Mouse (Mus musculus): Measurements from ENCODE around the gene Tmem127. TPM values are rescaled to one million over a fixed set of nuclear protein-coding genes. Genes with fewer than 3 reads are reported as not detected.
A peak's percentile ranks its signal among the peaks of the same experiment; 100 is the strongest.

The Tmem127 gene
- total and polyA plus RNA-seq, 3 experiments: 10.3 to 16.6 TPM; not detected in 1

GRCm38 (mm10) chr2:127204932-127205331, 42.8 kb upstream of the Tmem127 start:
- Histone ChIP-seq H3K9me3 (replicated peaks; ENCODE audit: insufficient read depth, low read length) (no peaks in the 10 kb centered on the region), H3K4me3 (ENCODE audit: control insufficient read depth in 1 of 2, insufficient read depth in 1 of 2, low read depth in 2 of 2, low read length in 2 of 2) (no peak overlapping the region), H3K79me2 (ENCODE audit: control insufficient read depth, insufficient read depth, low read length, poor library complexity) (peaks cover 13% of the 10 kb centered on the region), H3K4me1 (ENCODE audit: control insufficient read depth in 1 of 2, insufficient read depth in 2 of 2, low read length in 2 of 2) (no peaks in the 10 kb centered on the region; a peak in 1 of 4 replicates), H3K27me3 (ENCODE audit: control insufficient read depth in 1 of 2, insufficient read depth in 2 of 2, low read length in 2 of 2) (no peaks in the 10 kb centered on the region), H3K9ac (ENCODE audit: control insufficient read depth, low read depth, low read length, poor library complexity, severe bottlenecking) (no peak overlapping the region), H3K27ac (ENCODE audit: control insufficient read depth, low read depth, low read length) (no peak overlapping the region), H3K36me3 (ENCODE audit: control insufficient read depth in 1 of 2, insufficient read depth in 2 of 2, low read length in 2 of 2) (peaks cover 0 to 4% of the 10 kb centered on the region in 2 experiments; a peak in 2 of 4 replicates)
- no peak for TF ChIP-seq GATA1 (IDR thresholded peaks at IDR 0.05; ENCODE audit: low read depth, low read length)
- TF ChIP-seq ZKSCAN1 (IDR thresholded peaks at IDR 0.05; ENCODE audit: low read depth, low read length): no peak
- no peak for TF ChIP-seq MYC (IDR thresholded peaks at IDR 0.05; ENCODE audit: low read depth, low read length)
- TF ChIP-seq ZC3H11A (IDR thresholded peaks at IDR 0.05; ENCODE audit: low read depth, low read length): peak; percentile 66
- TF ChIP-seq SIN3A (IDR thresholded peaks at IDR 0.05; ENCODE audit: low read length): peak; percentile 27; the same call in 1 of the 2 replicates
- TF ChIP-seq HCFC1 (IDR thresholded peaks at IDR 0.05; ENCODE audit: low read depth, low read length): no peak
- TF ChIP-seq BHLHE40 (IDR thresholded peaks at IDR 0.05; ENCODE audit: borderline replicate concordance, low read depth, low read length): no peak
- TF ChIP-seq RAD21 (IDR thresholded peaks at IDR 0.05; ENCODE audit: low read depth, low read length): peak; percentile 85
- TF ChIP-seq TCF12 (IDR thresholded peaks at IDR 0.05; ENCODE audit: low read depth, low read length): no peak
- no peak for TF ChIP-seq MAX (IDR thresholded peaks at IDR 0.05; ENCODE audit: low read length)
- no peak for TF ChIP-seq MEF2A (IDR thresholded peaks at IDR 0.05; ENCODE audit: extremely low read depth, insufficient replicate concordance, low read depth, low read length, poor library complexity, severe bottlenecking)
- 0 out of 2 replicates have a peak, but pooled peaks have one; percentile 13 for TF ChIP-seq ZNF384 (IDR thresholded peaks at IDR 0.05; ENCODE audit: low read depth, low read length)
- TF ChIP-seq SMC3 (IDR thresholded peaks at IDR 0.05; ENCODE audit: low read depth, low read length): peak; percentile 77
- TF ChIP-seq NRF1 (IDR thresholded peaks at IDR 0.05; ENCODE audit: insufficient read depth, low read depth, low read length, poor library complexity, severe bottlenecking): no peak
- no peak for TF ChIP-seq KAT2A (conservative IDR thresholded peaks at IDR 0.05; ENCODE audit: low read depth, low read length)
- no peak for TF ChIP-seq E2F4 (IDR thresholded peaks at IDR 0.05; ENCODE audit: borderline replicate concordance, low read depth, low read length)
- TF ChIP-seq TAL1 (IDR thresholded peaks at IDR 0.05; ENCODE audit: low read length): no peak
- TF ChIP-seq POLR2AphosphoS2 (IDR thresholded peaks at IDR 0.05; ENCODE audit: low read length): no peak
- TF ChIP-seq CHD2 (IDR thresholded peaks at IDR 0.05; ENCODE audit: low read length): no peak
- peak; percentile 56; the same call in 1 of the 2 replicates for TF ChIP-seq MAZ (IDR thresholded peaks at IDR 0.05; ENCODE audit: low read depth, low read length)
- no peak for TF ChIP-seq JUND (IDR thresholded peaks at IDR 0.05; ENCODE audit: low read depth, low read length)
- no peak for TF ChIP-seq POLR2A (IDR thresholded peaks at IDR 0.05; ENCODE audit: control insufficient read depth in 1 of 2, insufficient read depth in 1 of 2, low read depth in 1 of 2, low read length in 2 of 2, poor library complexity in 1 of 2)
- TF ChIP-seq MXI1 (IDR thresholded peaks at IDR 0.05; ENCODE audit: low read depth, low read length): no peak
- TF ChIP-seq CTCF (IDR thresholded peaks at IDR 0.05 in 2 of 3, conservative IDR thresholded peaks at IDR 0.05 in 1 of 3; ENCODE audit: control insufficient read depth in 1 of 3, insufficient read depth in 1 of 3, low read depth in 2 of 3, low read length in 3 of 3, poor library complexity in 1 of 3, severe bottlenecking in 1 of 3): peak; percentile 54 to 84 (median 74)
- peak; percentile 73 for DNase-seq (ENCODE audit: low read depth, low spot score)

Data from MEL (cell line).